Mouse (Mus musculus): Measurements from ENCODE around the gene Psenen.

DNA sequence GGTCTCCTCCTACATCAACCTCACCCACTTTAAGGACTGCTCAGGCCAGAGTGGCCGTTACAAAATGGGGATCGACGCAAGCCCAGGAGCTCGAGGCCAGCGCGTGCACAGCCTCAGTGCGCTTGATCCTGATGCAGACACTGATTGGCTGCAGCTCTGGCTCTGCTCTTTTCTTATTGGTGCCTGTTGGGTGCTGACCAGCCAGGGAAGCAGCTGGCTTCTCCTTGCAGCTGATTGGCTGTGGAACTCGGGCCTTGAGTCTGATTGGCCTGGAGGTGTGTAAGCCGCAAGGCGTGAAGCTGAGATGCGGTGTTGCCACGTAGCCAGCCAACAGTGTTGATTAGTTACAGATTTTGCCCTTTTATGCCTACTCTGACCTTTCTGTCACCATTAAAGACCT, 35.4 kb upstream of the Psenen start, which contains the start of gene Zbtb32:
- TF ChIP-seq CTCF (IDR thresholded peaks at IDR 0.05; ENCODE audit: extremely low read depth, insufficient read depth, low read length) (no peak), POLR2A (IDR thresholded peaks at IDR 0.05; ENCODE audit: extremely low read depth, insufficient read depth, low read length) (no peak)
